8 mouse cellular contexts compared by ENCODE assay signal in genomic region chr19:11912037-11912532, GRCm38 (mm10). TPM values are rescaled to one million over a fixed set of nuclear protein-coding genes. Genes with fewer than 3 reads are reported as not detected.
DNase-seq lines count a peak whose midpoint lies in the region; ATAC-seq and TF ChIP-seq lines count a peak whose summit lies in the region.

Gene Patl1, plus strand, starts transcription at chr19:11912399.

- intact Hi-C loops in heart, postnatal 25 days (cut with DNase I) = loop anchor here (2.0 to 10.0 kb wide), 4 partner anchors 55 to 883 kb away; partner anchors contain the start of genes Lpxn, Stx3 and Zfp91

- TF ChIP-seq CTCF in lung, adult 2 months (IDR thresholded peaks at IDR 0.05; ENCODE audit: insufficient read depth, low read length) = no peak

- H3K9ac ChIP-seq in ES-E14 (ENCODE audit: insufficient read depth, low read depth, low read length, poor library complexity, severe bottlenecking) = peak within 1 kb of the TSS; percentile 90
- peak within 1 kb of the TSS; percentile 84 for H3K9ac ChIP-seq in forebrain, embryonic 15.5 days (replicated peaks)

- peak within 1 kb of the TSS; percentile 93 to 98 for H3K4me3 ChIP-seq in ES-E14 (ENCODE audit: insufficient read depth in 1 of 2, low read depth in 1 of 2, low read length in 2 of 2, poor library complexity in 1 of 2, severe bottlenecking in 1 of 2)
- peak within 1 kb of the TSS; percentile 84 for H3K4me3 ChIP-seq in forebrain, embryonic 15.5 days
- H3K4me3 ChIP-seq in lung, adult 2 months (replicated peaks; ENCODE audit: extremely low read depth, low read depth, low read length) = peak within 1 kb of the TSS; percentile 93

- in situ Hi-C loops in ES-E14 (cut with MboI; ENCODE audit: low sequenced_read_pairs in 2 of 2, unreplicated experiment in 2 of 2) = no loop called here

- H3K36me3 ChIP-seq in ES-E14 (ENCODE audit: control insufficient read depth, insufficient read depth, low read length, poor library complexity, severe bottlenecking) = peaks cover 3% of the 10 kb centered on the region
- peaks cover 9% of the 10 kb centered on the region for H3K36me3 ChIP-seq in forebrain, embryonic 15.5 days

- under 1% methylated on average over 44 of the region's 53 CpGs for WGBS in forebrain, embryonic 15.5 days
- WGBS in lung, adult 2 months = under 1% methylated on average over 53 of the region's 53 CpGs

- H3K9me3 ChIP-seq in ES-E14 (ENCODE audit: control insufficient read depth, insufficient read depth, low read depth, low read length) = no peaks in the 10 kb centered on the region
- no peaks in the 10 kb centered on the region for H3K9me3 ChIP-seq in forebrain, embryonic 15.5 days

- peak within 1 kb of the TSS; percentile 68 for H3K27ac ChIP-seq in ES-E14 (ENCODE audit: insufficient read depth, low read depth, low read length, poor library complexity, severe bottlenecking)
- H3K27ac ChIP-seq in forebrain, embryonic 15.5 days (replicated peaks) = peak within 1 kb of the TSS; percentile 84

- H3K4me2 ChIP-seq in forebrain, embryonic 15.5 days (replicated peaks) = peak within 1 kb of the TSS; percentile 76

- no peaks in the 10 kb centered on the region; a peak in 2 of 4 replicates for H3K4me1 ChIP-seq in ES-E14 (ENCODE audit: control insufficient read depth in 2 of 2, insufficient read depth in 2 of 2, low read length in 2 of 2, poor library complexity in 1 of 2)
- H3K4me1 ChIP-seq in forebrain, embryonic 15.5 days = peaks cover 37% of the 10 kb centered on the region
- peaks cover 9% of the 10 kb centered on the region for H3K4me1 ChIP-seq in lung, adult 2 months (ENCODE audit: control insufficient read depth, insufficient read depth, low read length)

- ATAC-seq in forebrain, embryonic 15.5 days (replicated peaks) = peak; percentile 98
- ATAC-seq in neutrophil, adult 5-6 weeks (ENCODE audit: extremely low read depth, insufficient number of reproducible peaks, low FRiP score, poor library complexity, severe bottlenecking) = peak; percentile 95

- TF ChIP-seq POLR2A in lung, adult 2 months (IDR thresholded peaks at IDR 0.05; ENCODE audit: borderline replicate concordance, extremely low read depth, low read depth, low read length) = peak; percentile 86

- DNase-seq in ES-E14 (ENCODE audit: low read depth, low spot score) = peak; percentile 98
- DNase-seq in cerebellum, adult 11-12 months = peak; percentile 99
- peak; percentile 97 for DNase-seq in heart, postnatal 25 days (ENCODE audit: low spot score)
- peak; percentile 99 for DNase-seq in layer of hippocampus, adult 18-20 months (ENCODE audit: low spot score in 2 of 2)
- DNase-seq in lung, adult 2 months = peak; percentile 94
- peak; percentile 96 to 98 for DNase-seq in thymus, adult 18-20 months

- no peaks in the 10 kb centered on the region for H3K27me3 ChIP-seq in forebrain, embryonic 15.5 days

TF ChIP-seq in ES-E14, 5 proteins besides CTCF, POLR2A, EP300 and RAD21:
- TF ChIP-seq HCFC1 (IDR thresholded peaks at IDR 0.05; ENCODE audit: borderline replicate concordance, insufficient read depth, low read length) (peak; percentile 63; the same call in 1 of the 2 replicates), ZNF384 (IDR thresholded peaks at IDR 0.05; ENCODE audit: low read depth, low read length) (no peak), CHD2 (IDR thresholded peaks at IDR 0.05; ENCODE audit: low read depth, low read length) (no peak), MAFK (IDR thresholded peaks at IDR 0.05; ENCODE audit: insufficient read depth, low read depth, low read length) (no peak), ZC3H11A (IDR thresholded peaks at IDR 0.05; ENCODE audit: borderline replicate concordance, low read depth, low read length) (no peak)

RNA-seq across cellular contexts. Expression of gene Patl1, which starts in this region (rescaled TPM):
- 9.8 and 10.7 TPM in 2 replicates for total RNA-seq in ES-E14 (2012; rRNA removed)
- 18.2 and 18.8 TPM in 2 replicates for polyA plus RNA-seq in forebrain, embryonic 15.5 days (2015; fragmentation: Nextera tagmentation; extraction: Ambion mirVana)
- 10 to 100 TPM; 25.1 to 25.7 TPM for total RNA-seq in heart, postnatal 25 days (2021)
- total RNA-seq in layer of hippocampus, adult 18-20 months (2021) = 10 to 100 TPM; 22.7 to 23.3 TPM
- 12.6 and 15.9 TPM in 2 replicates for polyA plus RNA-seq in lung, adult 2 months (2012; rRNA removed)
- 21.1 and 21.9 TPM in 2 replicates for total RNA-seq in neutrophil, adult 5-6 weeks (2017)

Comparison
In these comparisons a context has a peak if more than half of its experiments do, and no peak if none do; other contexts are left out.
1. Peak in every context shown above with its lines: DNase-seq, ATAC-seq, H3K4me3 ChIP-seq and H3K27ac ChIP-seq.